13 mouse cellular contexts compared by ENCODE assay signal in the genomic region with DNA sequence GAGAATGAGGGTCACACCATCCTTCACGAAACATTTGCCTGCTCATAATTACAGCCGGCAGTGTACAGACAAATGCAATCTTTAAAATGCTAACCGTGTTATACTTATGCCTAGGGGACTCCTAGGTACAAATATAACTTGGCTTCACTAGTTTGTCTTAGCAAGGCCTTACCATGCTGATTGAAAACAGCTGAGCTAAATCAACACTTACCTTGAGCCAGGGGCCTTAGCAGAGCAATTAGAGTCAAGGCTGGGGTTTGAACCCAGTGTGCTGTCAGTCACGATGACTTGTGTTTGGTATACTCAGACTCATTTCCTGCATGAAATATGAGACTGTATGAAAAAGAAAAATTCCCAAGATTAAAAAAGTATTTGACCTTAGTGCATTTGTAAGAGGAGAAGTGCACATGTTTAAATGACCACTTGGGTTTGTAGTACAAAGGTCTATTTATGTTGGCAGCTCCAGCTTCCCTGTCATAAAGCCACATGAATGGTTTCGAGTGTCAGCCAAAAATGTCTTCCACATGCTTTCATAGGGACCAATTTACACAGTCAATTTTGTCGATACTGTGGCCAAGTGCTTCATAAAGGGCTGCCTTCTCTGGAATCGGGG.
DNase-seq lines count a peak whose midpoint lies in the region; ATAC-seq and TF ChIP-seq lines count a peak whose summit lies in the region.
"Had no signal": no experiment of that assay in that cellular context is flagged by ENCODE, and none has a peak within 500 bp of the region (broad histone marks: within the 10 kb centered on the region; RNA-seq: fewer than 3 reads in every experiment).

No protein-coding gene starts in this region.

- TF ChIP-seq CTCF in cerebellum, adult 2 months (IDR thresholded peaks at IDR 0.05; ENCODE audit: borderline replicate concordance, insufficient read depth, low read depth, low read length): no peak

- H3K9ac ChIP-seq in kidney, embryonic 15.5 days: no peak overlapping the region
- H3K9ac ChIP-seq: forebrain, embryonic 13.5 days had no signal

- H3K4me1 ChIP-seq in kidney, embryonic 15.5 days: no peaks in the 10 kb centered on the region
- no peaks in the 10 kb centered on the region for H3K4me1 ChIP-seq in cerebellum, adult 2 months (ENCODE audit: control insufficient read depth, insufficient read depth, low read length)
- H3K4me1 ChIP-seq: forebrain, embryonic 13.5 days; heart, embryonic 10.5 days; megakaryocyte, embryonic 14.5 days had no signal

- H3K4me3 ChIP-seq in kidney, embryonic 15.5 days (replicated peaks): no peak overlapping the region
- no peak overlapping the region for H3K4me3 ChIP-seq in cerebellum, adult 2 months (replicated peaks; ENCODE audit: insufficient read depth, low read depth, low read length)
- H3K4me3 ChIP-seq: forebrain, embryonic 13.5 days; heart, embryonic 10.5 days; megakaryocyte, embryonic 14.5 days had no signal

- no peaks in the 10 kb centered on the region for H3K36me3 ChIP-seq in kidney, embryonic 15.5 days
- H3K36me3 ChIP-seq: heart, embryonic 10.5 days had no signal

- no peak for TF ChIP-seq POLR2A in cerebellum, adult 2 months (IDR thresholded peaks at IDR 0.05; ENCODE audit: borderline replicate concordance, insufficient read depth, low read length)

- 0 out of 2 replicates have a peak, but pooled peaks have one; percentile 40 for ATAC-seq in kidney, embryonic 15.5 days (replicated peaks; ENCODE audit: low FRiP score)
- ATAC-seq: forebrain, embryonic 13.5 days; inflammation-experienced regulatory T-cells, adult 6 months had no signal

- 52% methylated on average over 7 of the region's 7 CpGs for WGBS in kidney, embryonic 15.5 days
- 49% methylated on average over 7 of the region's 7 CpGs for WGBS in cerebellum, adult 2 months

- no peak overlapping the region for H3K4me2 ChIP-seq in kidney, embryonic 15.5 days
- H3K4me2 ChIP-seq: forebrain, embryonic 13.5 days had no signal

- peak; percentile 5 for DNase-seq in kidney, adult 9 months
- no peak for DNase-seq in kidney, adult 11 months
- peak; percentile 77 for DNase-seq in embryo, embryonic 10.5 days (ENCODE audit: low spot score)
- DNase-seq in lung, postnatal 25 days (ENCODE audit: low spot score): peak; percentile 23
- no peak for DNase-seq in layer of hippocampus, postnatal 10 days (ENCODE audit: low spot score in 2 of 2)
- no peak for DNase-seq in adrenal gland, postnatal 36 days
- no peak for DNase-seq in cerebellum, adult 2 months

- H3K27me3 ChIP-seq in kidney, embryonic 15.5 days: no peaks in the 10 kb centered on the region
- no peaks in the 10 kb centered on the region; the same call in 1 of the 2 replicates for H3K27me3 ChIP-seq in cerebellum, adult 2 months (ENCODE audit: control insufficient read depth, insufficient read depth, low read length)
- H3K27me3 ChIP-seq: CH12.LX; forebrain, embryonic 13.5 days; megakaryocyte, embryonic 14.5 days had no signal

- H3K27ac ChIP-seq in kidney, embryonic 15.5 days: no peak overlapping the region
- no peak overlapping the region for H3K27ac ChIP-seq in cerebellum, adult 2 months (ENCODE audit: insufficient read depth, low read length)
- H3K27ac ChIP-seq: forebrain, embryonic 13.5 days; heart, embryonic 10.5 days had no signal

- no peaks in the 10 kb centered on the region for H3K9me3 ChIP-seq in kidney, embryonic 15.5 days (replicated peaks)
- H3K9me3 ChIP-seq: forebrain, embryonic 13.5 days; heart, embryonic 10.5 days; megakaryocyte, embryonic 14.5 days had no signal

Comparison
In these comparisons a context has a peak if more than half of its experiments do, and no peak if none do; other contexts are left out.
1. DNase-seq: peak in kidney, adult 9 months (single experiment), embryo, embryonic 10.5 days (single experiment) and lung, postnatal 25 days (single experiment); none in kidney, adult 11 months (single experiment), layer of hippocampus, postnatal 10 days (0 of 2), adrenal gland, postnatal 36 days (0 of 2) and cerebellum, adult 2 months (0 of 2).